Mouse (Mus musculus) hindbrain, embryonic 14.5 days (tissue): ENCODE measurements around the gene Palm2. TPM values are rescaled to one million over a fixed set of nuclear protein-coding genes. Genes with fewer than 3 reads are reported as not detected.

Source experiments
- ATAC-seq: fragments of 200-750 bp; cut with Nextera tagmentation; 2 replicates; pipeline ENCODE4 v1.8.0; 2017; ENCODE audit warnings: moderate number of reproducible peaks, mild to moderate bottlenecking, moderate TSS enrichment, moderate library complexity; ENCODE audit not compliant: low FRiP score
- DNase-seq: peaks from one replicate; pipeline ENCODE4 v3.0.0-alpha.2; 2015; ENCODE audit warnings: low spot score
- H3K27ac ChIP-seq: fragments of 300-500 bp; sonication (generic); 2 replicates; pipeline ENCODE4 v1.5.1; 2014; ENCODE audit warnings: mild to moderate bottlenecking, moderate library complexity
- H3K27me3 ChIP-seq: fragments of 300-500 bp; sonication (generic); 2 replicates; pipeline ENCODE4 v1.6.1; 2014; ENCODE audit warnings: mild to moderate bottlenecking, low read length, mixed read lengths; ENCODE audit not compliant: control insufficient read depth, insufficient read depth
- H3K36me3 ChIP-seq: fragments of 300-500 bp; sonication (generic); replicated peaks from 2 replicates; pipeline ENCODE4 v1.6.1; 2014; ENCODE audit not compliant: control insufficient read depth, insufficient read depth
- H3K4me1 ChIP-seq: fragments of 300-500 bp; sonication (generic); replicated peaks from 2 replicates; pipeline ENCODE4 v1.6.1; 2014; ENCODE audit warnings: antibody characterized with exemption, low read length, mixed read lengths; ENCODE audit not compliant: control insufficient read depth, insufficient read depth
- H3K4me2 ChIP-seq: fragments of 300-500 bp; sonication (generic); replicated peaks from 2 replicates; pipeline ENCODE4 v1.6.1; 2014; ENCODE audit warnings: mild to moderate bottlenecking, moderate library complexity
- H3K4me3 ChIP-seq: fragments of 300-500 bp; sonication (generic); replicated peaks from 2 replicates; pipeline ENCODE4 v1.5.1; 2014; ENCODE audit warnings: mild to moderate bottlenecking, low read length
- H3K9ac ChIP-seq: fragments of 300-500 bp; sonication (generic); 2 replicates; pipeline ENCODE4 v1.6.1; 2014
- H3K9me3 ChIP-seq: fragments of 300-500 bp; sonication (generic); 2 replicates; pipeline ENCODE4 v1.6.1; 2016; ENCODE audit warnings: low read length; ENCODE audit not compliant: control insufficient read depth
- WGBS: fragments of 180-500 bp; shearing (Covaris S2); extraction: QIAGEN DNeasy Blood & Tissue Kit; methylation state at CpG from one replicate; pipeline ENCODE4 v1.1.7; 2014; 5-methylcytosine and 5-hydroxymethylcytosine counted together
- polyA plus RNA-seq: library from polyadenylated mRNA; unstranded; fragments of >200 nt; fragmentation: Nextera tagmentation; extraction: Ambion mirVana; gene quantifications from 2 replicates; pipeline ENCODE4 v1.2.1, GENCODE M21; 2014

The Palm2 gene
- polyA plus RNA-seq, 1 experiment from 2014 or later: 14.3 TPM

DNA sequence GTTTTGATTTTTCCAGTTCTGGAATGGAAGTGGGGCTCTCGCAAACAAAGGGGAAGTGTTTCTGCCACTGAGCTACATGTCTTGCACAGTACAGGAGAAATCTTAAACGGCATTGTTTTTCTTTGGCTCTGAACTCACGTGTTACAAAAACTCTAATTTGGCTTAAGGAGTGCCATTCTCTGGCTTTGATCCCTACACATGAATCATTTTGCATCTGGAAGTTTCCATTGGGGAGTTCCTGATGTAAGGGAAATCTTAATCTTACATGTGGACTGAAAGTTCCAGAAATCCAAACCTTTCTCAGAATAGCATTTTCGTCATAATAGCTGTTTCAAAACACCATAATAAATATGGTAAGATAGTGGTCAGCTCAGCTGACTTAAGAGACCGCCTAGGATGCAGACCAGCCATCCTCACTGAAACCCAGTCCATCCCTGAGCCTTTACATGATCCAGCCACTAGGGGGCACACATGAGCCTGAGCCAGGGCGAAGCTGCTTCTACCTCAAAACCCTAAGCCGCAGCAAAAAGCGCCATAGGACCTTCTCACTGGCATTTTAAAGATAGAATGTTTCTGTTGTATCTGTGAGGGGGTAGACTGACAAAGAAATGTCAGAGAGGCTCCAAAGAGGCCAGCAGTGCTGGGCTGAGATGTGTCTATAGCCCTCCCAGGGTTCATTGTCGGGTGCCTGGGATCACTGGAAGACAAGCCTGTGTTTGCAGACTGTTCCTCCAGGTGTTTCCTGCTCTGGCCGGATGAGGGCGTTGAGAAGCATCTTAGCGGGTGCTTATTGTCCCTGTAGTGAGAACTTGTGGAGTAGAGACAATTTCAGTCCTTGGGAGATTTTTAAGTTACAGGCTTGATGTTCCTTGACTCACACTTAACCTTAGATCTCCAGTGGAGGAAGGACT, 239.2 kb downstream of the Palm2 start:
- H3K4me3 ChIP-seq: no peak overlapping the region
- ATAC-seq (peak; percentile 80), DNase-seq (peak; percentile 93)
- H3K27me3 ChIP-seq: no peaks in the 10 kb centered on the region
- H3K4me2 ChIP-seq: peak overlapping the region; percentile 33
- H3K4me1 ChIP-seq: no peaks in the 10 kb centered on the region; the same call in 1 of the 2 replicates
- WGBS: 17% methylated on average over 12 of the region's 12 CpGs
- no peaks in the 10 kb centered on the region for H3K9me3 ChIP-seq
- no peaks in the 10 kb centered on the region for H3K36me3 ChIP-seq
- peak overlapping the region; percentile 10; the same call in 1 of the 2 replicates for H3K9ac ChIP-seq
- no peak overlapping the region for H3K27ac ChIP-seq

- 81% methylated on average over 7 of the region's 7 CpGs for WGBS
- no peak overlapping the region for H3K4me3 ChIP-seq
- no peak for ATAC-seq
Measured at GRCm38 (mm10) chr4:57674351-57674750, 240.3 kb downstream of the Palm2 start.

GRCm38 (mm10) chr4:57675387-57675786, 241.3 kb downstream of the Palm2 start:
- no peak for DNase-seq
- H3K4me3 ChIP-seq: no peak overlapping the region
- H3K4me2 ChIP-seq: peak overlapping the region; percentile 45
- H3K36me3 ChIP-seq: no peaks in the 10 kb centered on the region
- ATAC-seq: peak; percentile 42; the same call in 1 of the 2 replicates
- WGBS: 2% methylated on average over 13 of the region's 13 CpGs
- H3K9ac ChIP-seq: no peak overlapping the region
- no peaks in the 10 kb centered on the region; the same call in 1 of the 2 replicates for H3K4me1 ChIP-seq
- H3K27me3 ChIP-seq: no peaks in the 10 kb centered on the region
- H3K27ac ChIP-seq: no peak overlapping the region
- no peaks in the 10 kb centered on the region for H3K9me3 ChIP-seq

More at GRCm38 (mm10) chr4:57674351-57674750, 240.3 kb downstream of the Palm2 start:
- no peak overlapping the region for H3K4me2 ChIP-seq
- no peaks in the 10 kb centered on the region; the same call in 1 of the 2 replicates for H3K4me1 ChIP-seq
- no peaks in the 10 kb centered on the region for H3K36me3 ChIP-seq
- H3K9me3 ChIP-seq: no peaks in the 10 kb centered on the region
- H3K9ac ChIP-seq: no peak overlapping the region
- no peak overlapping the region for H3K27ac ChIP-seq
- H3K27me3 ChIP-seq: no peaks in the 10 kb centered on the region
- no peak for DNase-seq

- Histone ChIP-seq H3K27ac (no peak overlapping the region), H3K9ac (no peak overlapping the region), H3K9me3 (no peaks in the 10 kb centered on the region), H3K4me1 (no peaks in the 10 kb centered on the region; the same call in 1 of the 2 replicates), H3K4me3 (no peak overlapping the region), H3K27me3 (no peaks in the 10 kb centered on the region), H3K36me3 (no peaks in the 10 kb centered on the region), H3K4me2 (no peak overlapping the region)
- ATAC-seq: no peak
- WGBS: 82% methylated on average over 12 of the region's 12 CpGs
- no peak for DNase-seq
Measured at GRCm38 (mm10) chr4:57677916-57678315, 243.9 kb downstream of the Palm2 start.

- no peak overlapping the region for H3K4me3 ChIP-seq
- H3K4me2 ChIP-seq: no peak overlapping the region
- H3K27me3 ChIP-seq: no peaks in the 10 kb centered on the region
- H3K27ac ChIP-seq: no peak overlapping the region
- ATAC-seq (no peak), DNase-seq (no peak)
- no peaks in the 10 kb centered on the region for H3K36me3 ChIP-seq
- no peak overlapping the region for H3K9ac ChIP-seq
- H3K4me1 ChIP-seq: no peaks in the 10 kb centered on the region; the same call in 1 of the 2 replicates
- WGBS: 79% methylated on average over 9 of the region's 9 CpGs
- H3K9me3 ChIP-seq: no peaks in the 10 kb centered on the region
Measured at GRCm38 (mm10) chr4:57678991-57679457, 245.0 kb downstream of the Palm2 start.

DNA sequence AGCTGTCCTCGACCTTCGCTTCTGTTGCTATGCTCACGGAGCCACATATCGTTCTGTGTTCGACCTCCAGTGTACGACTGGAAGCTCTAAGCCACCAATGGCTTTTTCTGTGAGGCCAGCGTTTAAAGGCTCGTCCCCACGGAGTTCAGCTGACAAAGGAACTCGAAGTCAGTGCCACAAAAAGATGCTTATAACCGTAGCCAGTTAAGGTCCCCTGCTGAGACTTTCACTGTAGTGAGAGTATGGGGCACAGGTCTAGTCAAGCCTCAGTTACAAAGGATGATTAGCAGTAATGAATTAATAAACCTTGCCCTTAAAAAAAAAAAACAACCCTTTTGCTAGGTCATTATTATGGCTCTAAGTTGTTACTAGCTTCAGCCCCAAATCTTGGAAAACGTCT, 246.1 kb downstream of the Palm2 start:
- Histone ChIP-seq H3K4me1 (no peaks in the 10 kb centered on the region; the same call in 1 of the 2 replicates), H3K4me2 (no peak overlapping the region), H3K4me3 (no peak overlapping the region), H3K36me3 (no peaks in the 10 kb centered on the region), H3K9ac (no peak overlapping the region), H3K27ac (no peak overlapping the region), H3K9me3 (no peaks in the 10 kb centered on the region), H3K27me3 (no peaks in the 10 kb centered on the region)
- no peak for ATAC-seq
- 43% methylated on average over 12 of the region's 12 CpGs for WGBS
- no peak for DNase-seq

DNA sequence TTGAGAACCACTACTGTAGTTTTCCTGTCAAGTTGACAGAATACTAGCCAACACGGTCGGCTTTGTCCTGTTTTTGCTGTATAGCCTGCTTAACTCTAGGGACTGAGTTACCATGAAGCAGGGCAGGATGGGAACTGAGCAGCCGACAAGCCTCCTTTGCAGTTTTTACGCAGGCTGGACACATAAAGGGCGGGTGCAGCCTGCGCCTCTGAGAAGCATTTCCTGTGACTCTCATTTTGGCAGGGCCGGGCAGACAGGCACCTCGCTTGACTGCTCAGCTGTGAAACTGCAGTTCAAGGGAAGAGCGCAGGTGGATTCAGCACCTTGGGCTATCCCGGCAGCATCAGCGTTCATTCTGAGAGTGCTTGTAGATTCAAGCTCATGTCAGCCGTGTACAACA, 247.5 kb downstream of the Palm2 start:
- no peak overlapping the region for H3K27ac ChIP-seq
- H3K9ac ChIP-seq: no peak overlapping the region
- H3K4me2 ChIP-seq: no peak overlapping the region
- H3K9me3 ChIP-seq: no peaks in the 10 kb centered on the region
- no peak overlapping the region for H3K4me3 ChIP-seq
- DNase-seq (no peak), ATAC-seq (no peak)
- no peaks in the 10 kb centered on the region for H3K36me3 ChIP-seq
- WGBS: 55% methylated on average over 12 of the region's 12 CpGs
- no peaks in the 10 kb centered on the region for H3K4me1 ChIP-seq
- H3K27me3 ChIP-seq: no peaks in the 10 kb centered on the region

GRCm38 (mm10) chr4:57682341-57682740, 248.3 kb downstream of the Palm2 start:
- H3K4me2 ChIP-seq: no peak overlapping the region
- no peak for ATAC-seq
- 97% methylated on average over 2 of the region's 2 CpGs for WGBS
- H3K4me3 ChIP-seq: no peak overlapping the region
- H3K9me3 ChIP-seq: no peaks in the 10 kb centered on the region
- H3K27ac ChIP-seq: no peak overlapping the region
- H3K27me3 ChIP-seq: no peaks in the 10 kb centered on the region
- H3K9ac ChIP-seq: no peak overlapping the region
- H3K4me1 ChIP-seq: 0 out of 2 replicates have a peak, but pooled peaks cover 3% of the 10 kb centered on the region
- DNase-seq: no peak
- H3K36me3 ChIP-seq: no peaks in the 10 kb centered on the region

GRCm38 (mm10) chr4:57682944-57683343, 248.9 kb downstream of the Palm2 start:
- Histone ChIP-seq H3K4me2 (no peak overlapping the region), H3K4me3 (no peak overlapping the region), H3K4me1 (0 out of 2 replicates have a peak, but pooled peaks cover 3% of the 10 kb centered on the region), H3K27me3 (no peaks in the 10 kb centered on the region), H3K9me3 (no peaks in the 10 kb centered on the region), H3K9ac (no peak overlapping the region), H3K27ac (no peak overlapping the region), H3K36me3 (no peaks in the 10 kb centered on the region)
- WGBS: 89% methylated on average over 11 of the region's 11 CpGs
- no peak for ATAC-seq
- DNase-seq: no peak
